Mouse (Mus musculus) monocyte, adult 5-6 weeks (primary cell): ENCODE results near the gene Csn1s2b. TPM values are rescaled to one million over a fixed set of nuclear protein-coding genes. Genes with fewer than 3 reads are reported as not detected.
"Not testable (repeated sequence)": the region's sequence is repeated elsewhere in the genome, so short reads cannot be mapped to it uniquely, and the experiment has no call there.

Source experiments
- ATAC-seq: fragments of 153-309, 156-312 bp; replicated peaks from 2 replicates; pipeline ENCODE4 v1.8.0; 2017; ENCODE audit warnings: mild to moderate bottlenecking; ENCODE audit not compliant: low TSS enrichment, insufficient number of reproducible peaks, severe bottlenecking, poor library complexity, low FRiP score
- total RNA-seq: library from RNA; stranded (forward); fragments of 200-1000, 200-491, 200-594 nt; gene quantifications from 3 replicates; pipeline ENCODE4 v1.2.3, GENCODE M21; 2017

Gene Csn1s2b
- not detected in 3 replicates for total RNA-seq

- ATAC-seq, result no peak
Observed at GRCm38 (mm10) chr5:87807782-87808181, at the start of gene Csn1s2b. Gene Csn1s2b, plus strand, starts transcription at chr5:87808082.

GRCm38 (mm10) chr5:87764546-87764945 lies 43.3 kb upstream of the Csn1s2b start:
- no peak for ATAC-seq

GRCm38 (mm10) chr5:87772151-87772550 lies 35.7 kb upstream of the Csn1s2b start:
- ATAC-seq, result not testable (repeated sequence)

GRCm38 (mm10) chr5:87774267-87774666 lies 33.6 kb upstream of the Csn1s2b start, which contains the start of gene Csn1s2a:
Gene Csn1s2a, plus strand, starts transcription at chr5:87774567.
- ATAC-seq, result no peak

DNA sequence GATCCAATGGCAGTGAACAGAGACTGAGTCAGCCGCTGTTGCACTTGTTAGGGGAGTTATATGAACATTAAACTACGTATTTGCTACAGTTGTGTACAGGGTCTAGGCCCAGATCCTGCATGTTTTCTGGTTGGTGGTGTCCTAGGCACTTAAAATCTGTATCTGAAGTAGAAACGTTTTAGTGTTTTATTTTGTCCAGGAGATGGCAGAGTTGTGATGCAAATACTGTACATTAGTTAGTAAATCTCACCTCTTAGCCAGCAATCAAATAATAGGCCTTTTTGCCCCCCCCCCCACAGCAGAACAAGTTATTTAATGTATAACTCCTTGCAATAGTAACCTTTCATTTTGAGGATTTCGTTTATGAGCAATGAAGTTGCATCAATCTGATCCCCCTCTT lies 25.2 kb upstream of the Csn1s2b start:
- no peak for ATAC-seq

DNA sequence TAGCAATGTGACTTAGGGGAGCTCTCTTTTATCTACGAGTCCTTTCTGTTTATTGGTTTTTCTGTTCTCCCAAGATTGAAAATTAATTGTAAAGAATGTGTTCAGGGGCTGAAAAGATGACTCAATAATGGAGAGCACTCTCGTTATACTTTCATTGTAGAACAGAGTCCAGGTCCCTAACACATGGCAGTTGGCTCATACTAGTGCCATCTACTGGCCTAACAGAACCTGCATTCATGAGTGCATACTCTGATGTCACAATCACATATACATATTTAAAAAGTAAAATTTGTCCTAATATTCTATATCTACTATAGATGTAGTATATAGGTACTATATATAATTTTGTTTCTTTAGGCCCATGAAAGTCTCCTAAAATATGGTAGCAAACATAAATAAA lies 1.4 kb downstream of the Csn1s2b start:
- ATAC-seq, result no peak

- ATAC-seq, result no peak
Observed at GRCm38 (mm10) chr5:87825386-87825785, 17.5 kb downstream of the Csn1s2b start, which contains the start of gene Prr27. Gene Prr27, plus strand, starts transcription at chr5:87825686.

DNA sequence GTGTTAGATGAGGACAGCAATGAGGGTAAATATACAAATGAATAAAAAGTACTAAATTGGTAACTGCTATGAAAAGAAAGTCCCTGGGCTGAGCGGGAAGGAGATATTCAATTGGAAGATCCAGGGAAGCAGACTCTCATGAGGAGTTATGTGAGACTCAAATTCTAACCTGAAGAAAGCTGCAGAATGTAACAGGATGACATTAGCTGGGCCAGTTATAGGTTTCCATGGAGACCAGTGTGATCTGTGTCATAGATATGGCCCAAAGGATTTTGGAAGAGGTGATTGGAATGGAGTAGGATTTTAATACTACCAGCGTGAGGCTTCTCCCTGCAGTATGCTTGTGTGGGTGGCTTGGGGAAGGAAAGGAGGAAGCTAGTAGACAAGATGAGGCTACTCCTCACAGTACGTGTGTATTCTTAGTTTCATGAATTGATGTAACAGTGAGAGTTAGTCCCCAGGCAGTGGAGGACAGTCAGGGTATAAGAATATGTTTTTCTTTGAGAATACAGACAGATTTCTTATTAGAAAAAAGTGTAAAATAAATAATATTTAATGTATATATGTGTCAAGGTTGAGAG lies 47.3 kb downstream of the Csn1s2b start:
- no peak for ATAC-seq

- no peak for ATAC-seq
Observed at GRCm38 (mm10) chr5:87870084-87870483, 62.2 kb downstream of the Csn1s2b start.

DNA sequence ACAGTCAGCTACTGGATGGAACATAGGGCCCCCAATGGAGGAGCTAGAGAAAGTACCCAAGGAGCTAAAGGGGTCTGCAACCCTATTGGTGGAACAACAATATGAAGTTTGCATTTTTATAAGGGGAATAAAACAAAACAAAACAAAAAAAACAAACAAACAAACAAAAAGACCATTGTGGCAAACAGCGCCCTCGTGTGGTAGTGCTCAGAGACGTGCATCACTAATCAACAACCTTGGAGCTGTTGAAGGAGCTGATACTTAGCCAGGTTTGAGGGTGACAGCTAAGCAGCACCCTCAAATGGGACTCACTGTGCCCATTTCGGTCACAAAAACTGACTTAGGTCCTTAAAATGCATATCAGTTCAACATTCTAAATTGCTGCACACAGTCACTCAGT lies 63.5 kb downstream of the Csn1s2b start:
- no peak for ATAC-seq

Other genes with a start within 250 kb of the Csn1s2b start
- gene Sult1d1, start 239.1 kb upstream of the Csn1s2b start, total RNA-seq, result not detected in 3 replicates
- not detected in 3 replicates for gene Sult1e1, start 216.5 kb upstream of the Csn1s2b start, total RNA-seq
- gene Csn1s1, start 141.9 kb upstream of the Csn1s2b start, total RNA-seq, result not detected in 3 replicates
- 0.87 TPM in 1 of 3 replicates, not detected in the others for gene Csn2, start 108.5 kb upstream of the Csn1s2b start, total RNA-seq
- not detected in 3 replicates for gene Csn1s2a, start 33.5 kb upstream of the Csn1s2b start, total RNA-seq
- not detected in 3 replicates for gene Prr27, start 17.6 kb downstream of the Csn1s2b start, total RNA-seq
- not detected in 3 replicates for gene Odam, start 76.9 kb downstream of the Csn1s2b start, total RNA-seq
- not detected in 3 replicates for gene Csn3, start 117.5 kb downstream of the Csn1s2b start, total RNA-seq
- not detected in 3 replicates for gene 2310003L06Rik, start 161.4 kb downstream of the Csn1s2b start, total RNA-seq
- not detected in 3 replicates for gene Gm28434, start 161.4 kb downstream of the Csn1s2b start, total RNA-seq
- 0.49 TPM in 1 of 3 replicates, not detected in the others for gene Cabs1, start 171.4 kb downstream of the Csn1s2b start, total RNA-seq
- gene Smr3a, start 194.5 kb downstream of the Csn1s2b start, total RNA-seq, result not detected in 3 replicates